8 mouse cellular contexts compared by ENCODE assay signal in genomic region chr11:36221271-36221975, GRCm38 (mm10).
DNase-seq lines count a peak whose midpoint lies in the region; ATAC-seq and TF ChIP-seq lines count a peak whose summit lies in the region.

No protein-coding gene starts in this region.

- no peaks in the 10 kb centered on the region for H3K36me3 ChIP-seq in C2C12 (ENCODE audit: control insufficient read depth, insufficient read depth)
- H3K36me3 ChIP-seq in heart, embryonic 12.5 days, result no peaks in the 10 kb centered on the region
- no peaks in the 10 kb centered on the region for H3K36me3 ChIP-seq in kidney, embryonic 14.5 days (ENCODE audit: control insufficient read depth, insufficient read depth, low read length)
- H3K36me3 ChIP-seq in limb, embryonic 15.5 days, result no peaks in the 10 kb centered on the region
- H3K36me3 ChIP-seq in neural tube, embryonic 11.5 days (ENCODE audit: control insufficient read depth, insufficient read depth, low read length), result no peaks in the 10 kb centered on the region

- peaks cover 16% of the 10 kb centered on the region for H3K4me1 ChIP-seq in heart, embryonic 12.5 days (replicated peaks)
- no peaks in the 10 kb centered on the region; the same call in 1 of the 2 replicates for H3K4me1 ChIP-seq in kidney, embryonic 14.5 days (ENCODE audit: control insufficient read depth, insufficient read depth, low read length)
- peaks cover 12% of the 10 kb centered on the region for H3K4me1 ChIP-seq in limb, embryonic 15.5 days
- peaks cover 6% of the 10 kb centered on the region for H3K4me1 ChIP-seq in neural tube, embryonic 11.5 days (ENCODE audit: control insufficient read depth, insufficient read depth, low read length)

- 12% methylated on average over 10 of the region's 10 CpGs for WGBS in heart, embryonic 12.5 days
- 14% methylated on average over 10 of the region's 10 CpGs for WGBS in kidney, embryonic 14.5 days
- 17% methylated on average over 10 of the region's 10 CpGs for WGBS in limb, embryonic 15.5 days
- 13% methylated on average over 10 of the region's 10 CpGs for WGBS in neural tube, embryonic 11.5 days

- H3K27me3 ChIP-seq in C2C12 (ENCODE audit: control insufficient read depth, insufficient read depth, insufficient read length), result no peaks in the 10 kb centered on the region
- H3K27me3 ChIP-seq in heart, embryonic 12.5 days (replicated peaks), result no peaks in the 10 kb centered on the region
- H3K27me3 ChIP-seq in kidney, embryonic 14.5 days (ENCODE audit: control insufficient read depth, insufficient read depth, low read length), result no peaks in the 10 kb centered on the region
- no peaks in the 10 kb centered on the region for H3K27me3 ChIP-seq in limb, embryonic 15.5 days
- no peaks in the 10 kb centered on the region for H3K27me3 ChIP-seq in neural tube, embryonic 11.5 days (ENCODE audit: control insufficient read depth, insufficient read depth, low read length)

- H3K79me2 ChIP-seq in C2C12 (ENCODE audit: control insufficient read depth, insufficient read depth), result no peaks in the 10 kb centered on the region

- TF ChIP-seq CTCF in C2C12 (IDR thresholded peaks at IDR 0.05; ENCODE audit: control insufficient read depth, insufficient read depth, insufficient read length), result peak; percentile 55

- DNase-seq in brain, embryonic 18.5 days (ENCODE audit: low read depth, low spot score), result peak; percentile 71
- DNase-seq in fat pad, adult 2 months (ENCODE audit: extremely low read depth, low read depth, low spot score), result peak; percentile 30
- DNase-seq in neural tube, embryonic 11.5 days (ENCODE audit: low spot score), result peak; percentile 88
- DNase-seq in thymus, postnatal 14 days, result peak; percentile 4

- H3ac ChIP-seq in C2C12 (ENCODE audit: control insufficient read depth, insufficient read length, low read depth), result no peak overlapping the region

- ATAC-seq in heart, embryonic 12.5 days (ENCODE audit: insufficient number of reproducible peaks, low FRiP score), result peak; percentile 75; the same call in 1 of the 2 replicates
- ATAC-seq in kidney, embryonic 14.5 days (ENCODE audit: low FRiP score, low TSS enrichment), result peak; percentile 78
- ATAC-seq in limb, embryonic 15.5 days (ENCODE audit: insufficient number of reproducible peaks, low FRiP score, low TSS enrichment, low read depth), result no peak
- peak; percentile 71; the same call in 1 of the 2 replicates for ATAC-seq in neural tube, embryonic 11.5 days (ENCODE audit: insufficient read depth, low FRiP score, low TSS enrichment)

- no peak overlapping the region; the same call in 1 of the 2 replicates for H3K27ac ChIP-seq in heart, embryonic 12.5 days (ENCODE audit: poor library complexity, severe bottlenecking)
- H3K27ac ChIP-seq in kidney, embryonic 14.5 days (ENCODE audit: low read depth, low read length), result no peak overlapping the region
- no peak overlapping the region for H3K27ac ChIP-seq in limb, embryonic 15.5 days
- no peak overlapping the region for H3K27ac ChIP-seq in neural tube, embryonic 11.5 days (ENCODE audit: low read depth, low read length)

- 0 out of 2 replicates have a peak overlapping the region, but pooled peaks have one; percentile 41 for H3K9ac ChIP-seq in heart, embryonic 12.5 days
- no peak overlapping the region for H3K9ac ChIP-seq in kidney, embryonic 14.5 days (ENCODE audit: low read depth, low read length)
- H3K9ac ChIP-seq in limb, embryonic 15.5 days, result no peak overlapping the region
- H3K9ac ChIP-seq in neural tube, embryonic 11.5 days (ENCODE audit: low read length), result no peak overlapping the region

- H3K4me3 ChIP-seq in C2C12 (ENCODE audit: insufficient read depth, poor library complexity, severe bottlenecking), result no peak overlapping the region
- peak overlapping the region; percentile 28 for H3K4me3 ChIP-seq in heart, embryonic 12.5 days
- H3K4me3 ChIP-seq in kidney, embryonic 14.5 days (ENCODE audit: low read length), result 0 out of 2 replicates have a peak overlapping the region, but pooled peaks have one; percentile 6
- H3K4me3 ChIP-seq in limb, embryonic 15.5 days, result peak overlapping the region; percentile 23; the same call in 1 of the 2 replicates
- H3K4me3 ChIP-seq in neural tube, embryonic 11.5 days (ENCODE audit: low read depth, low read length), result no peak overlapping the region

- peak overlapping the region; percentile 67 for H3K4me2 ChIP-seq in heart, embryonic 12.5 days
- H3K4me2 ChIP-seq in kidney, embryonic 14.5 days (replicated peaks; ENCODE audit: low read depth, low read length), result peak overlapping the region; percentile 39
- H3K4me2 ChIP-seq in limb, embryonic 15.5 days, result peak overlapping the region; percentile 45
- peak overlapping the region; percentile 21 for H3K4me2 ChIP-seq in neural tube, embryonic 11.5 days (ENCODE audit: low read depth)

- no peaks in the 10 kb centered on the region for H3K9me3 ChIP-seq in heart, embryonic 12.5 days (replicated peaks)
- H3K9me3 ChIP-seq in kidney, embryonic 14.5 days (ENCODE audit: control insufficient read depth, low read length), result no peaks in the 10 kb centered on the region
- H3K9me3 ChIP-seq in limb, embryonic 15.5 days, result no peaks in the 10 kb centered on the region
- H3K9me3 ChIP-seq in neural tube, embryonic 11.5 days (ENCODE audit: control insufficient read depth, low read length), result no peaks in the 10 kb centered on the region

- H3K79me3 ChIP-seq in C2C12 (ENCODE audit: low read depth), result no peaks in the 10 kb centered on the region

TF ChIP-seq in C2C12, 6 proteins besides CTCF, POLR2A, EP300 and RAD21:
- no peak for TF ChIP-seq MYOG (IDR thresholded peaks at IDR 0.05; ENCODE audit: control insufficient read depth, extremely low read depth, insufficient read length)
- no peak for TF ChIP-seq USF1 (IDR thresholded peaks at IDR 0.05; ENCODE audit: low read depth)

Comparison
In these comparisons a context has a peak if more than half of its experiments do, and no peak if none do; other contexts are left out.
1. H3K4me3 ChIP-seq: peak in heart, embryonic 12.5 days (single experiment), kidney, embryonic 14.5 days (single experiment) and limb, embryonic 15.5 days (single experiment); none in C2C12 (single experiment) and neural tube, embryonic 11.5 days (single experiment).
2. DNase-seq: peak in every context shown above with its lines; median percentile 88 in neural tube, embryonic 11.5 days; 71 in brain, embryonic 18.5 days; 30 in fat pad, adult 2 months; 4 in thymus, postnatal 14 days.
3. Peak in every context shown above with its lines, with median percentiles within 50 percentile points of each other: H3K4me2 ChIP-seq.